Mouse (Mus musculus) small intestine, adult 2 months (tissue): ENCODE measurements around the gene Dot1l.

Experiments used
- CTCF ChIP-seq: fragments of 200-500 bp; IDR thresholded peaks from 2 replicates; pipeline ENCODE4 v1.5.1; 2012; ENCODE audit warnings: low read depth, mild to moderate bottlenecking, control low read depth, inconsistent platforms, low read length, moderate library complexity, mixed read lengths; ENCODE audit not compliant: insufficient replicate concordance, insufficient read length; ENCODE audit errors: extremely low read depth
- POLR2A ChIP-seq: fragments of 200-500 bp; IDR thresholded peaks from 2 replicates; pipeline ENCODE4 v1.6.1; 2012; ENCODE audit warnings: low read depth, mild to moderate bottlenecking, control low read depth, inconsistent platforms, low read length, moderate library complexity

- TF ChIP-seq CTCF (no peak), POLR2A (no peak)
These were observed 49.9 kb downstream of the Dot1l start, which contains the start of gene Amh for GRCm38 (mm10) chr10:80804916-80805315.
